Mouse (Mus musculus) stomach, postnatal 0 days (tissue): ENCODE measurements around the gene Ddx46. TPM values are rescaled to one million over a fixed set of nuclear protein-coding genes. Genes with fewer than 3 reads are reported as not detected.
A peak's percentile ranks its signal among the peaks of the same experiment; 100 is the strongest.

Experiments used
- ATAC-seq: fragments of 200-750 bp; cut with Nextera tagmentation; 2 replicates; pipeline ENCODE4 v1.8.0; 2017; ENCODE audit not compliant: low FRiP score, low TSS enrichment
- DNase-seq: peaks from one replicate; pipeline ENCODE4 v3.0.0-alpha.2; 2016; ENCODE audit warnings: low spot score
- H3K27ac ChIP-seq: fragments of 300-500 bp; sonication (generic); replicated peaks from 2 replicates; pipeline ENCODE4 v1.5.1; 2014; ENCODE audit warnings: mild to moderate bottlenecking, control low read depth
- H3K27me3 ChIP-seq: fragments of 300-500 bp; sonication (generic); 2 replicates; pipeline ENCODE4 v1.6.1; 2014; ENCODE audit warnings: low read length; ENCODE audit not compliant: control insufficient read depth, insufficient read depth
- H3K36me3 ChIP-seq: fragments of 300-500 bp; sonication (generic); 2 replicates; pipeline ENCODE4 v1.6.1; 2014; ENCODE audit warnings: low read length, mixed read lengths; ENCODE audit not compliant: control insufficient read depth, insufficient read depth
- H3K4me1 ChIP-seq: fragments of 300-500 bp; sonication (generic); replicated peaks from 2 replicates; pipeline ENCODE4 v1.6.1; 2014; ENCODE audit warnings: antibody characterized with exemption; ENCODE audit not compliant: control insufficient read depth, insufficient read depth
- H3K4me2 ChIP-seq: fragments of 300-500 bp; sonication (generic); replicated peaks from 2 replicates; pipeline ENCODE4 v1.6.1; 2014; ENCODE audit warnings: low read depth, mild to moderate bottlenecking, control low read depth, moderate library complexity
- H3K4me3 ChIP-seq: fragments of 300-500 bp; sonication (generic); 2 replicates; pipeline ENCODE4 v1.5.1; 2014; ENCODE audit warnings: low read depth, low read length, control low read depth
- H3K9ac ChIP-seq: fragments of 300-500 bp; sonication (generic); 2 replicates; pipeline ENCODE4 v1.6.1; 2014; ENCODE audit warnings: mild to moderate bottlenecking, low read length, control low read depth, mixed read lengths
- H3K9me3 ChIP-seq: fragments of 300-500 bp; sonication (generic); 2 replicates; pipeline ENCODE4 v1.6.1; 2016; ENCODE audit warnings: low read length; ENCODE audit not compliant: control insufficient read depth
- CTCF ChIP-seq: IDR thresholded peaks from 2 replicates; pipeline ENCODE4 v1.5.1; 2016; ENCODE audit warnings: antibody characterized with exemption, low read depth, mild to moderate bottlenecking, moderate library complexity
- EP300 ChIP-seq: optimal IDR thresholded peaks from 2 replicates; pipeline ENCODE3; 2016; ENCODE audit warnings: antibody characterized with exemption
- WGBS: fragments of 180-500 bp; shearing (Covaris S2); extraction: QIAGEN DNeasy Blood & Tissue Kit; methylation state at CpG from one replicate; pipeline ENCODE4 v1.1.7; 2014; 5-methylcytosine and 5-hydroxymethylcytosine counted together
- polyA plus RNA-seq: library from polyadenylated mRNA; unstranded; fragments of >200 nt; fragmentation: Nextera tagmentation; extraction: Ambion mirVana; gene quantifications from 2 replicates; pipeline ENCODE4 v1.2.1, GENCODE M21; 2015

Gene Ddx46
- polyA plus RNA-seq, 1 experiment from 2014 or later: 14.9 TPM

DNA sequence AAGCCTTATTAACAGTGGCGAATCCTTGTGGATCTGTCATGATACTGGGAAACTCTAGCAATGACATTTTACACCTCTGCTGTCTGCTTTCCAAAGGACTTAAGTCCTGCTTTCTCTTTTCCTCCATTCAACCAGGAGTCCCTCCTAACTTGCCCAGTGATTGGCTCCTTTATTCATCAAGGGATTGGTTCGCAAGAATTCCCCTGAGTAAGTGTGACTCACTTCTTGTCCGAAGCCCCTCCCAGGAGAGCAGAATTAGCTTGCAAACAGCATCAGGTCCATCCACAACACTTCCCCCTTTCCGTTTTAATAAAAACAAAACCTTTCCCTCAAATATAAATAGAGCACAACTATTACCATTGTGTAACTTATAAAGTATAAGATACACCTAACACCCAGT lies 69.5 kb downstream of the Ddx46 start:
- TF ChIP-seq CTCF (no peak), EP300 (no peak)
- H3K9ac ChIP-seq: no peak overlapping the region
- no peaks in the 10 kb centered on the region for H3K4me1 ChIP-seq
- H3K4me2 ChIP-seq: no peak overlapping the region
- peaks cover 11% of the 10 kb centered on the region; the same call in 1 of the 2 replicates for H3K36me3 ChIP-seq
- H3K9me3 ChIP-seq: no peaks in the 10 kb centered on the region
- H3K4me3 ChIP-seq: no peak overlapping the region
- DNase-seq: no peak
- 78% methylated on average over 4 of the region's 4 CpGs for WGBS
- no peak overlapping the region for H3K27ac ChIP-seq
- no peak for ATAC-seq
- H3K27me3 ChIP-seq: no peaks in the 10 kb centered on the region

DNA sequence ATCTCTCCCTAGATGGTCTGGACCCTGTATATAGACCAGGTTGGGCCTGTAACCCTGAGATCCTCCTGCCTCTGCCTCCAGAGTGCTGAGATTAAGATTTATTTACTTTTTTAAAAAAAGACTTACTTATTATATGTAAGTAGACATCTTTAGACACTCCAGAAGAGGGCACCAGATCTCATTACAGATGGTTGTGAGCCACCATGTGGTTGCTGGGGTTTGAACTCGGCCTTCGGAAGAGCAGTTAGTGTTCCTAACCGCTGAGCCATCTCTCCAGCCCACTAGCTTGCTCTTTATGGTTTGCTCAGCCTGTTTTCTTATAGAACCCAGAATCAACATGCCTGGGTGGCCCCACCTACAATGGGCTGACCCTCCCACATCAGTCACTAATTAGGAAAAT lies 78.0 kb downstream of the Ddx46 start:
- TF ChIP-seq CTCF (no peak), EP300 (no peak)
- H3K27ac ChIP-seq: no peak overlapping the region
- no peaks in the 10 kb centered on the region for H3K9me3 ChIP-seq
- H3K4me1 ChIP-seq: no peaks in the 10 kb centered on the region
- H3K4me2 ChIP-seq: no peak overlapping the region
- no peak overlapping the region for H3K4me3 ChIP-seq
- no peak for DNase-seq
- no peaks in the 10 kb centered on the region for H3K27me3 ChIP-seq
- H3K9ac ChIP-seq: no peak overlapping the region
- no peak for ATAC-seq
- H3K36me3 ChIP-seq: no peaks in the 10 kb centered on the region
- 89% methylated on average over 3 of the region's 3 CpGs for WGBS

- peak within 1 kb of the TSS; percentile 97 for H3K9ac ChIP-seq
- WGBS: under 1% methylated on average over 63 of the region's 63 CpGs
- DNase-seq: peak; percentile 90
These were observed 79.8 kb downstream of the Ddx46 start, which contains the start of gene Txndc15 for GRCm38 (mm10) chr13:55714501-55715166. Txndc15 (plus strand) TSS chr13:55714650.

GRCm38 (mm10) chr13:55715167-55715512 lies 80.3 kb downstream of the Ddx46 start:
- Histone ChIP-seq H3K4me2 (peak overlapping the region; percentile 71), H3K27ac (peak overlapping the region; percentile 93), H3K9ac (peak overlapping the region; percentile 97), H3K4me3 (peak overlapping the region; percentile 94), H3K27me3 (no peaks in the 10 kb centered on the region), H3K4me1 (no peaks in the 10 kb centered on the region), H3K9me3 (no peaks in the 10 kb centered on the region), H3K36me3 (peaks cover 6% of the 10 kb centered on the region; the same call in 1 of the 2 replicates)
- DNase-seq (no peak), ATAC-seq (no peak)
- TF ChIP-seq CTCF: no peak
- TF ChIP-seq EP300: no peak
- WGBS: 4% methylated on average over 5 of the region's 5 CpGs

More at GRCm38 (mm10) chr13:55714501-55715166, 79.8 kb downstream of the Ddx46 start, which contains the start of gene Txndc15:
- peak within 1 kb of the TSS; percentile 94 for H3K4me3 ChIP-seq
- peak within 1 kb of the TSS; percentile 71 for H3K4me2 ChIP-seq
- peaks cover 6% of the 10 kb centered on the region; the same call in 1 of the 2 replicates for H3K36me3 ChIP-seq
- peak within 1 kb of the TSS; percentile 93 for H3K27ac ChIP-seq
- H3K9me3 ChIP-seq: no peaks in the 10 kb centered on the region
- H3K27me3 ChIP-seq: no peaks in the 10 kb centered on the region
- peak; percentile 93 for ATAC-seq
- H3K4me1 ChIP-seq: no peaks in the 10 kb centered on the region
- no peak for TF ChIP-seq EP300

DNA sequence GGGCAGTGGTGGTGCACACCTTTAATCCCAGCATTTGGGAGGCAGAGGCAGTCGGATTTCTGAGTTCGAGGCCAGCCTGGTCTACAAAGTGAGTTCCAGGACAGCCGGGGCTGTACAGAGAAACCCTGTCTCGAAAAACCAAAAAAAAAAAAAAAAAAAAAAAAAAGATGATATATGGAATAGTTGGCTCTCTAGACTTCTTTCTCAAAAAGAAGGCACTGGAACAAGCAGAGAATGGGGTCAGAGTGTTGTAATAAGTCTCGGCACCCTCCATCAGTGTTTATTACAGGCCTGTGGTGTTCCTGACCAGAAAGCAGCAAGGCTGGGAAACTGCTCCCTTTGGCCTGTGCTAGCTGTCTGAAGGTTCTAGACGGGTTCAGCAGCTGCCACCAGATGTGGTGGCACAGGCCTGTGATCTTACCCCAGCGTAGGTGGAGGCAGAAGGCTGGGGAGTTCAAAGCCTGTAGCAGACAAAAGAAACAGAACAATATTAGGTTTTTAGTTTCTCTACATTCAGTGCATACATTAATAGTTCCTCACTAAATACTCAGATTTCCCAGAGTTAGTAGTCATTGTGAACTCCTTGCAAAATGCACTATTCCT lies 81.2 kb downstream of the Ddx46 start:
- H3K4me3 ChIP-seq: no peak overlapping the region
- no peaks in the 10 kb centered on the region for H3K27me3 ChIP-seq
- H3K4me1 ChIP-seq: no peaks in the 10 kb centered on the region
- no peaks in the 10 kb centered on the region for H3K9me3 ChIP-seq
- H3K36me3 ChIP-seq: peaks cover 8% of the 10 kb centered on the region; the same call in 1 of the 2 replicates
- DNase-seq (no peak), ATAC-seq (no peak)
- TF ChIP-seq CTCF: no peak
- no peak overlapping the region for H3K4me2 ChIP-seq
- no peak overlapping the region for H3K9ac ChIP-seq
- H3K27ac ChIP-seq: no peak overlapping the region
- WGBS: 65% methylated on average over 7 of the region's 7 CpGs

DNA sequence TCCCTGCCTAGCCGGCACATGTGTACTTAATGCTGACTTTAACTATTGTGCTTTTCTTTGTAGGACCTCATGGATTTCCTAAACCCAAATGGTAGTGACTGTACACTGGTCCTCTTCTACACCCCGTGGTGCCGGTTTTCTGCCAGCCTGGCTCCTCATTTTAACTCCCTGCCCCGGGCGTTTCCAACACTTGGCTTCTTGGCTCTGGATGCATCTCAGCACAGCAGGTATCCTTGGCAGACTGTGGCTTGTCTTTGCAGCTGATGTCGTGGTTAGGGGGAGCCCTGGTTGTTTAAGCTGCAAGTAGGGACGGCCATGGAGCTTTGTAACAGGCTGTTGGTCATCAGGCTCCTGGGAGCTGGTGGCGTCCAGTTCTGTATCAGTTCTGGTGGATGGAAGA lies 86.7 kb downstream of the Ddx46 start:
- Histone ChIP-seq H3K27ac (no peak overlapping the region), H3K9ac (no peak overlapping the region), H3K27me3 (no peaks in the 10 kb centered on the region), H3K36me3 (peaks cover 10% of the 10 kb centered on the region; the same call in 1 of the 2 replicates), H3K4me3 (no peak overlapping the region), H3K9me3 (no peaks in the 10 kb centered on the region), H3K4me1 (no peaks in the 10 kb centered on the region), H3K4me2 (no peak overlapping the region)
- DNase-seq (no peak), ATAC-seq (no peak)
- WGBS: 78% methylated on average over 8 of the region's 8 CpGs
- TF ChIP-seq CTCF: no peak
